Mouse (Mus musculus): Measurements from ENCODE around the gene Adarb2.

Adarb2 gene

DNA sequence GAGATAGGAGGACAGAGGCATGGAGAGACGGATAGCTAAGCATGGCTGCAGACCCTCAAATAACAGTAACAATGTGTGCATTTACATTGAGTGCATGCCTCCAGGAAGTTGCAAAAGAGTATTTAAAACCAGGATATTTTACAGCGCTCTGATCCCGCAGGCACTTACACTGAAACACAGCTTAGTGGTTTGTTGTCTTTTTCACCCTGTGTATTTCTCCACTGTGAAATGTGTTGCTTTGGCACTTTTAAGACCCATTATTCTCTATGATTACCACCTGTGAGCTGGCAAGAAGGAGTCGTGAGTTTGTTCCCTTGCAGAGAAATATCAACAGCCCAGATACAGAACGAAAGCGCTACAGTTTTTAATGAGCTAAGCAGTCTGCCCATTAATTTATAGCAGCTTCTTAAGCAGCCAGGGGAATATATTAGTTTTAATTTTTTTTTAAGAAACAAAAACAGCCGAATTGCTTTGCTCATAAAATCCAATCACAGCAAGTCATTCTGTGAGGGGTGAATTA, 167.3 kb downstream of the Adarb2 start:
- no peak for DNase-seq (ENCODE audit: low spot score)

GRCm38 (mm10) chr13:8388541-8388940, 185.9 kb downstream of the Adarb2 start:
- DNase-seq (ENCODE audit: low spot score) = no peak

GRCm38 (mm10) chr13:8400265-8401041, 197.8 kb downstream of the Adarb2 start:
- no peak for DNase-seq (ENCODE audit: low spot score)

DNA sequence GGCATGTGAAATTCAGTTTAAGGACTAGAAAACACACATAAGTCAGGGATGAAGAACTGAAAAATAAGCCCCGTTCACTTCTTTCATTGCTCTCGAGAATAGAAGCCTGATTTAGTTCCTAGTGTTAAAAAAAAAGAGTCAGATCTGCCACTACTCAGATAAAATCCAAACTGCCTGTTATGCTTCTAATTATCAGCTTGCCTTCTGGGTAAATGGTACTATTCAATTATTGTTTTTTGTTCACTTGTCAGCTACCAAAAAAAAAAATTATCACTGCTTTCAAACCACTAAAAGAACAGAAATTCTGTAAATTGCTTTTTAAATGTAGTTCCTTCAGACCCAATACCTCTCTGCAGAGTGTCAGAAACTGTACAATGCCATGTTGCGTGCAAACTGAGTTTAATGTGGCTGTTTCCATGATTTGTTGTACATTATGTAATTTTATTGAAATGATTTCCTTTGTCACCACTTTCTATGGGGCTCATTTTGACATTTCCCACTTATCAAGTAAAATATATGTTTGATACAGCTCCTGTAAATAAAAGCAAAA, 199.7 kb downstream of the Adarb2 start:
- no peak for DNase-seq (ENCODE audit: low spot score)

- DNase-seq (ENCODE audit: low spot score) = peak; percentile 29
Measured at GRCm38 (mm10) chr13:8406020-8406419, 203.4 kb downstream of the Adarb2 start.

DNA sequence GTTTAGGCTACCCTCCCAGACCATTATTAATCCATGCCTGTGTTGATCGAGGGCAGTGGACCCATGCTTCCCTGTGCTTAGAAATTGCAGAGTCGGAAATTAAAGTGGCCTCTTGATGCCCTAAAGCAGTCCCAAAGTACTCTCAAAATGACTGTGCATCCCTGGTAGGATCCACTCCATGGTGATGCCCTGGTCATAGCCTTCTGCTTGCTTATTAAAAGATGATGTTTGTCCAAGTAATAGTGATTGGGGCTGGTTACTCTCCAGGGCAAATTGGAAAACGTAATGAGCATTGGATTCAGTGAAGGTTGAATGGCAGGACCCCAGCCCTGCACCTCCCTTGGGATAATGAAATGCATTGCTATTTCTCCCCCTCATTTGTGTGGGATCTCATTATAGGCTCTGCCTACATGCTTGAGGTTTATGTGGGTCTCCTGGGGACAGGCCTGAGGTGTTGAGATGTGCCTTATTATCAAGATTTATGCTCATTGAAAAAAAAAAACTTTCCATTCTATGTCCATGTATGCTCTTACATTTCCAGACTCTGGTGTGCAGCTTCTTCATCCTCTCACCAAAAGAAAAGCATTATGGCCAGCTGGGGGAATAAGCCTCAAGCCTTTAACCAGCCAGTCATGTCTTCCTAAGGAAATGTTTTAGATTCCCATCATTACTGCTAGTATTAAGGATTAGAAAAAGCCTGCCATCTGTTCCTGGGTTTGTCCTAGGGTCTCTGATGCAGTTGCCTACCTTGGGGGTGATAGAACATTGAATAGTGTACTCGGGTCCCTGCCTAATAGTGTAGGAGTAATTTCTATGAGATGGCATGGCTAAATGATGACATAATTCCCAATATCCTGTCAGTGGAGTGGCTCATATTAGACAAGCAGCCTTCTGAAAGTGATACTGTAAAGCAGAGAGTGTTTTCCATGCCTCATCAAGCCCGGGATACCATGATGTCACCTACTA, 208.0 kb downstream of the Adarb2 start:
- DNase-seq (ENCODE audit: low spot score) = no peak

- no peak for DNase-seq (ENCODE audit: low spot score)
Measured at GRCm38 (mm10) chr13:8424019-8424719, 221.5 kb downstream of the Adarb2 start.

DNA sequence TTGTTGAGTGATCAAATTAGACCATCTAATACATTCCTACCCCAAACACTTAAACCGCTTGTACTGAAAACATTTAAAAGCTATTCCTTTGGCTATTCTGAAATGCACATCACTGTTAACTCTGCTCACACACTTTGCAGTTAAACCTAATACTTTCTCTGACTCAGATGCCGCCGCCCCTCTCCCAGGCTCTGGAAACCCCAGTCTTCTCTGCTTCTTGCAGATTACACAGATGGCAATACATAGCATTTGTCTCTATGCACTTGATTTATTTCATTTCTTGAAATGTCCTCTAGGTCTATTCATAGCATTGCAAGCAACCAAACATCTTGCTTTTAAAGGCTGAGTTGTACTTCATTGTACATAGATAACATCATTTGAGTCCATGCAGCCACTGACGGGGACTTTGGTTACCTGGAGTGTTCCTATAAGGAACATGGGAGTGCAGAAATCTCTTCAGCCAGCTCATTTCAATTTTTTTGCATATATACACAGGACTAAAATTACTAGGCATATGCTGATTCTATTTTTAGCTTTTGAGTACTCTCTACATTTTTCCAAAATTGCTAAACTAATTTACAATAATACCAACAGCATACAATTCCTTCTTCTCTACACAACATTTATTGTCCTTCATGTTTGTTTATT, 236.6 kb downstream of the Adarb2 start:
- no peak for DNase-seq (ENCODE audit: low spot score)

- DNase-seq (ENCODE audit: low spot score) = no peak
Measured at GRCm38 (mm10) chr13:8445415-8445814, 242.7 kb downstream of the Adarb2 start.

- DNase-seq (ENCODE audit: low spot score) = no peak
Measured at GRCm38 (mm10) chr13:8448192-8448879, 245.7 kb downstream of the Adarb2 start.

DNA sequence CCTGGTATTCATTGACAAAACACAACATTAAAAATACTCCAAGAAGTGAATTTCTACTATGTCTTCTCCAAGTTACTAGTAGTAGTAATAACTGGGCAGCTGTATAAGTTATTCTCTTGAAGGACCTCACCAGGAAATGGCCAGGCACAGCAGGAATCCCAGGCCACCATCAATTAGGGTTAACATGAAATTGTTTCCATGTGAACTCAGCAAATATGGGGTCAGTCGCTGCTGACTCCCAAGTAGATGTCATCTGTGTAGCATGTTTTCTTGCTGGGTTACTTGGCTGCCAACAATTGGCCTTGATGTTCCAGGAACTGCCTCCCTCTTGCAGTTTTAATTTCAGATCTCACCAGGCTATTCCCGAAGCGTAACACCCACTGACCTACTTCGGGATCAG, 248.9 kb downstream of the Adarb2 start:
- DNase-seq (ENCODE audit: low spot score) = no peak

DNA sequence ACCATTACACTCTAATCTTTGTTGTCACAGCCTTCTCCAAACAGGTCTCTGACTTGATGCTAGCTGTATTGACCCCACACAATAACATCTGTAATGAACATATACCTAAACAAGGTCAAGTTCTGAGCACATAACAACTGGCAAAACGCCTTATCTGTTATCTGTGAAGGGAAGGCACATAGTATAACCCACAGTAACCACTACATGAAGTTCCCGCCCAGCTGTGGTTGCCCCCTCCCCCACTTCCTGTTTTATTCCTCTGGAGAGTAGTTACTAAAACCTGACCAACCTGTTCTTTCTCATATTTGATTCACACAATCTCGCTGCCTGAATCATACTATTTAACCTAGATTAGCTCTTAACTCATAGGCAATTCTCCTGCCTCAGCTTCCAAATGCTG, 254.2 kb downstream of the Adarb2 start:
- DNase-seq (ENCODE audit: low spot score) = no peak

DNA sequence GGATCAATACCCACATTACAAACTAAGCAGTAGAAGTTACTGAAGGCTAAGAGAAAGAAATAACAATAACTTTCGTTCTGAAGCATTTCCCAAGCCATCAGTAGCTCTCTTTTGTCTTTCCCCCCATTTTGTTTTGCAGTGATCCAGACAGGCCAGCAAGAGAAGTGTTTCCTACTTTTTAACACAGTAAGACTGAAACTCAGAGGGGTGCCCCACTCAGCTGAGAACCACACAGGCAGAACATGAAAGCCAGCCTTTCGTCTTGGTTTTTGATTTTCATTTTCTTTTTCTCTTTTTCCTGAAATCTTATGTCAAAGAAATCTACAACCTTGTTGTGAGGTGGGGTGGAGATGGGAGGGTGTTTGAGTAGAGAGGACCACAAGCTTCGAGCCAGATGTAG, 255.2 kb downstream of the Adarb2 start:
- DNase-seq (ENCODE audit: low spot score) = no peak

- no peak for DNase-seq (ENCODE audit: low spot score)
Measured at GRCm38 (mm10) chr13:8467591-8468366, 265.1 kb downstream of the Adarb2 start.

- DNase-seq (ENCODE audit: low spot score) = no peak
Measured at GRCm38 (mm10) chr13:8476237-8476636, 273.6 kb downstream of the Adarb2 start.

GRCm38 (mm10) chr13:8478731-8479130, 276.1 kb downstream of the Adarb2 start:
- no peak for DNase-seq (ENCODE audit: low spot score)

GRCm38 (mm10) chr13:8479970-8480369, 277.3 kb downstream of the Adarb2 start:
- no peak for DNase-seq (ENCODE audit: low spot score)

DNA sequence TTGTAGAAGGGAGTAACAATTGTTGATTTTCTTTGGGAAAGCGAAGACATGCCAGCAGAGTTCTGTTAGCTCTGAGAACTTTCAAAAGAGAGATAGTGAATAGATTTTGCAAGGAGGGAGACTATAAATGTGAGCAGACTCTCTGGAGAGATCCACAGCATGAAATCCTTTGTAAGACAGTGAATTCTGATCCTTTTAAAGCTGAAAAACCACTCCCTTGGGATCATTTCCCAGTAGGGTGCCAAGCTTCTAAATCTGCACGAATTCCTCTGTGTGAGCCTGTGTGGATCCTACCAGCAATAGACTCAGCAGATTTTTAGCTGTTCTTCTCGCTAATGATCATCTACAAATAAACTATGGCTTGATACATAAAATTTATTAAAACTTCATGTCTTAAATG, 278.7 kb downstream of the Adarb2 start:
- DNase-seq (ENCODE audit: low spot score) = no peak

DNA sequence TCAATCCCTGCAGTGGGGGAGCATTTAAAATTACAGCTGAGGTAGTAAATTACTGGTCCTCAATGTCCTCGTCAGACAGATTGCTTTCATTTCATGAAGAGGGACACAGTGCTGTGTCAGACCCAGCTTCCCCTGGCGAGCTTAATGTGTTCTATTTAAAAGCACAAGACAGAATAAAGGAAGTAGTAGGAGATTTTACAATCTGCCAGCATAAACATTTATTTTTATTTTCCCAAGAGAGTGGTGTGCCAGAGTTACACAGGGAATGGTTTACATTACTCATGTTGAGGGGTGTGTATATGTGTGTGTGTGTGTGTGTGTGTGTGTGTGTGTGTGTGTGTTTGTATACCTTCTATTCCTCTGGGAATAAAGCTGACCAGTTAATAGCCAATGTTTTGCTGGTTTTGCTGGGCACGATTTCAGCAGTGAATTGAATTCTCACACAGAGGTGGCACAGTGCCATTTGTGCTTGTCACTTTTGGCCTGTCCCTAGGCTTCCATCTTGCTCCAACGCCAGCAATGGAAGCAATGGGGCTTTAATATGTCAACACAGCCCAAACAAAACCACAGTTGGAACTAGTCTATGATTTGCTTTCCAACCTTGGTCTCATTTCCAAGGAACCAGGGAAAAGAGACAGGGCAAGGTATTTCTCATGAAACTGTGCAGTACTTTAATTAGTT, 282.1 kb downstream of the Adarb2 start:
- no peak for DNase-seq (ENCODE audit: low spot score)
